Mouse (Mus musculus) spleen, embryonic (tissue): Measurements from ENCODE around the gene Zfp592.
"Not testable (repeated sequence)": the region's sequence is repeated elsewhere in the genome, so short reads cannot be mapped to it uniquely, and the experiment has no call there.

Source experiments
- CTCF ChIA-PET: fragments of 350-600 bp; sonication (Branson Sonifier 250); formaldehyde crosslinking; loops from one replicate; lab custom pipeline; 2022; lab: Charles Lee

The Zfp592 gene

DNA sequence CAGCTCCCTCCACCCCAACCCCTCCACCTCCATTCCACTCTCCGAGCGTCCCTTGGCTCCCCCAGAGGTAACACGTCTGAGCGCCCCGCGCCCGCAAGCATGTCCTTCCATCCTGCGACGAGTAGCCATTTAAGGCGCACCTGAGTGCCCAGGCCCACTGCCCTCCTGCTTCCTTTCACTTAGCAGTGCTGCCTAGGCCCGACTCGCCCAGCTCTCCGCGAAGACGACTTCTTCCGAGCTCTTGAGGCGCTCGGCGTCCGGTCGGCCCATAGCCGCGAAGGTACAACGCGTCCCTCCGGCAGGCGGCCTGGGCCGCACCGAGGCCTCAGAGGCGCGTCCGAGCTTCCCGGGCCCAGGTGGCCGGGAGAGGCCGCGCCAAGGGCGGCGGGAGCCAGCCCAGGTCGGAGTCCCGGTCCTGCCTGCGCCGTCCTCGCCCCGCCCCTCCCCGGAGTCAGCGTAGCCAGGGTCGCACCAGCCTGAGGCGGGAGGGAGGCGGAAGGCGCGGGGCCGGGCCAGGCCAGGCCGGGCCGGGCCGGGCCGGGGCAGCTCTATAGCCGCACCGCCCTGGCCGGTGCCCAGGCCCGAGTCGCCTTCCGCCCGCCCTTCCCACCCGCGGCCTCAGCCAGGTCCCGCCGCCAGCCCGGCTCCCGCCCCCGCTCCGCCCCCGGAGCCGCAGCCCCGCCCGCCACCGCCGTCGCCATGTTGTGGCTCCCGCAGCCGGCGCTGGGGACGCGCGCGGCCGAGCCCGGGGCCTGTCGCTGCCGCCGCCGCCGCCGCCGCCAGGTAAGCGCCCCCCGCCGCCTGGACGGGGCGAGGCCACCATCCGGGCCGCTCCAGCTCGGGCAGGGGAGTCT, at the start of gene Zfp592:
Zfp592 (plus strand) TSS at position 702 of the 854 bp plus-strand sequence.
- CTCF ChIA-PET: no interaction called here

GRCm38 (mm10) chr7:80947445-80948350, 45.8 kb upstream of the Zfp592 start, which contains the start of gene Sec11a:
TSS of gene Sec11a (minus strand) at chr7:80947780.
- CTCF ChIA-PET: interaction anchor here (0.6 to 0.7 kb wide), 4 partner anchors 61 to 233 kb away, joined by 4 to 10 read pairs (median 6); no protein-coding TSS in a partner anchor

DNA sequence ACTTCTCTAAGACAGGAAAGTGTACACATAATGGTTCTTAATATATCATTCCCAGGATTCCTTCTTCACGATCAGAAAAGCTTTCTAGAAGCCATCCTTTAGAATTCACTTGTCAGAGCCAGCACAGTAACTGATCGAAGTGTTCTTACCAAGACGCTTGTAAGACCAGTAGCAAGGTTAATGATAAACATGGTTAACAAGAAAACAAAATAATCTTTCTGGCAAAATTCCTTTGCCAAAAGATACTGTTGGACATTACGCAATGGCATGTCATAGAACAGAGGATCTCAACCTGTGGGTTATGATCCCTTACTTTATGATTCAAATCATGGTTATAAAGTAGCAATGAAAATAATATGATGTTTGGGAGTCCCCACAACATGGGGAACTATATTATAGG, 42.0 kb upstream of the Zfp592 start:
- CTCF ChIA-PET: no interaction called here

DNA sequence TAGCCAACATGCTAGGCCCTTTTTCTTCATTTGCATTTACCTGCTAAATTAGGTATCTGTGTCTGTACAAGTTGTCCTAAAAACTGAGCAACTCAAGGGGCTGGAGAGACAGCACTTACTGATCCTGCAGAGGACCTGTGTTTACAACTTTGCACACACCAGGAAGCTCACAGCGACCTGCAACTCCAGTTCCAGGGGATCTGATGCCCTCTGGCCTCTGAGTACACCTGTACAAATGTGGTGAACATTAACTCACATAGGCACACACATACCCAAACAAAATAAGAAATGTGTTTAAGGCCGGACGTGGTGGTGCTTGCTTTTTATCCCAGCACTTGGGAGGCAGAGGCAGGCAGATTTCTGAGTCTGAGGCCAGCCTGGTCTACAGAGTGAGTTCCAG, 41.3 kb upstream of the Zfp592 start:
- CTCF ChIA-PET: no interaction called here

- CTCF ChIA-PET: interaction anchor here (0.6 kb wide), 1 partner anchor 27 kb away, joined by 7 read pairs; no protein-coding TSS in a partner anchor
These were observed 39.2 kb upstream of the Zfp592 start for GRCm38 (mm10) chr7:80954251-80954650.

DNA sequence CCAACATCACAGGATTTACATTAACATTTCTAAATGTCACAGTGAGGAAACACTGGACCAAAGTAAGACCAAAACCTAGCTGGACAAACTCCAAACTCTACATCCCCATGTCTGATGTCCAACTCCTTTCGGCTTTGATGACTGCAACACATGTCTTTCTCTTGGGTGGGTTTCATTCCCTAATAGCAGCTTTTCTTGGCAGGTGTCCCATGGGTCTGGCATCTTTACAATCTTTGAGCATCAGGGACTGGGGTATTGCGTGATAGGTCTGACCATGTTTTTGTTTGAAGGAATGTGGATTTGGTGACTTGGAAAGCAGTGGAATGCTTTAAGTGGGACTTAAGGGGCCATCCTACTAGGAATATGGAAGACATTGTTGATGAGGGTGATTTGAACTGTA, 36.6 kb upstream of the Zfp592 start:
- CTCF ChIA-PET: no interaction called here

- CTCF ChIA-PET: no interaction called here
These were observed 34.5 kb upstream of the Zfp592 start for GRCm38 (mm10) chr7:80959003-80959402.

- CTCF ChIA-PET: no interaction called here
These were observed 30.7 kb upstream of the Zfp592 start for GRCm38 (mm10) chr7:80962799-80963198.

DNA sequence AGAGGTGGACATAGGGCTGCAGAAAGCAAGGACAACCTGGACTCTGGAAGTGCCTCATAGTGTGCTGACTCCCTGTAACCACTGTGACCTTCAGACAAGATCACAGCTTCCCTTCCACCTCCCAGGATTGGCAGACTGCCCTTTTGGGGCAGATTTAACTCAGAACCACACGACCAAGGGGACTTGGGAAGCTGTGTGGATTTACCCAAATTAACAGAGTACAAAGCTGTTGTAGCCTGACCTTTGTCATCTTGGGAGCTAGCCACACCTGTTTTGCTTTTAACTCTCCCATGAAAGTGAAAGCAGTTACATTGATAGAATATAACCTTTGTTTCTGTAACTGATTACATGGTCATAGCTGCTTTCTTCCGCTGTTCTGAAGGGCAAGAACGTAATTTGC, 22.6 kb upstream of the Zfp592 start:
- CTCF ChIA-PET: interaction anchor here (0.7 kb wide), 1 partner anchor 46 kb away, joined by 6 read pairs; no protein-coding TSS in a partner anchor

DNA sequence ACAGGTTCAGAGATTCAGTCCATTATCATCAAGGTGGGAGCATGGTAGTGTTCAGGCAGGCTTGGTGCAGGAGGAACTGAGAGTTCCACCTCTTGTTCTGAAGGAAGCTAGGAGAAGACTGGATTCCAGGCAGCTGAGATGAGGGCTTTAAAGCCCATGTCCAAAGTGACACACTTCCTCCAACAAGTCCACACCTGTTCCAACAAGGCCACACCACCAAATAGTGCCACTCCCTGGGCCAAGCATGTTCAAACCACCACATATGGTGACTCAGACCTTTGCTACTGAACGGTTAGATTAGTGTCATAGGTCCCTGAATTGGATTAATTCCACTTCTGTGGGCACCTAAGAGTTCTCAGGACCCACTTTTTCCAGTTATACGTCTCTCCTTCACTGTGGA, 22.1 kb upstream of the Zfp592 start:
- CTCF ChIA-PET: interaction anchor here (0.7 kb wide), 1 partner anchor 45 kb away, joined by 6 read pairs; no protein-coding TSS in a partner anchor

GRCm38 (mm10) chr7:80972082-80972481, 21.4 kb upstream of the Zfp592 start:
- CTCF ChIA-PET: interaction anchor here (0.5 kb wide), 1 partner anchor 32 kb away, joined by 3 read pairs; no protein-coding TSS in a partner anchor

DNA sequence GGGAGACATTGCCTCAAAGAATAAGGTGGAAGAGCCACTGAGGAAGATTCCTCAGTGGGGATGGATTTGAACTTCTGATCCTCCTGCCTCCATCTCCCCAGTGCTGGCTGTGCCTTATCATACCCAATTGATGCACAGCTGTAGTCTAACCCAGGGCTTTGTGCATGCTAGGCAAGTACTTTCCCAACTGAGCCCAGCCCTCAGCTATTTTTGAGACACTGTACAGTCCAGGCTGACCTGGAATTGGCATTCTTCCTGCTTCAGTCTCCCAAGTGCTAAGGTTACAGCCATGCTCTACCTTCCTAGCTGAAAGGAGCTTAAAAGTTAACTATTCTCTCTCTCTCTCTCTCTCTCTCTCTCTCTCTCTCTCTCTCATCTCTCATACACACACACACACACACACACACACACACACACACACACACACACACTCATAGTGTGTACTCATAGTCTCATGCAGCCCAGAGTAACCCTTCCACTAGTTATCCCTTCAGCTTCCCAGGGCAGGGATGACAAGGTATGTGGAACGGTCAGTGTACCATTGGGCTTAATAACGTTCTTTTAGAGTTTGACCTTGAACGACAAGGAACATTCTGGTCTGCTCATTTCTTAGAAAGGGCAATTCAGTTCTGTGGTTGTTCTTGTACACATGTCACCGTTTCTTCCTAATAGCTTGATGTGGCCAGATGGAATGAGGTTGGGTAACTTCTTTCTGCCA, 20.4 kb upstream of the Zfp592 start:
- CTCF ChIA-PET: not testable (repeated sequence)

GRCm38 (mm10) chr7:80973638-80974015, 19.9 kb upstream of the Zfp592 start:
- CTCF ChIA-PET: not testable (repeated sequence)

- CTCF ChIA-PET: no interaction called here
These were observed 12.9 kb upstream of the Zfp592 start for GRCm38 (mm10) chr7:80980566-80980965.

- CTCF ChIA-PET: no interaction called here
These were observed 6.9 kb upstream of the Zfp592 start for GRCm38 (mm10) chr7:80986458-80987187.

DNA sequence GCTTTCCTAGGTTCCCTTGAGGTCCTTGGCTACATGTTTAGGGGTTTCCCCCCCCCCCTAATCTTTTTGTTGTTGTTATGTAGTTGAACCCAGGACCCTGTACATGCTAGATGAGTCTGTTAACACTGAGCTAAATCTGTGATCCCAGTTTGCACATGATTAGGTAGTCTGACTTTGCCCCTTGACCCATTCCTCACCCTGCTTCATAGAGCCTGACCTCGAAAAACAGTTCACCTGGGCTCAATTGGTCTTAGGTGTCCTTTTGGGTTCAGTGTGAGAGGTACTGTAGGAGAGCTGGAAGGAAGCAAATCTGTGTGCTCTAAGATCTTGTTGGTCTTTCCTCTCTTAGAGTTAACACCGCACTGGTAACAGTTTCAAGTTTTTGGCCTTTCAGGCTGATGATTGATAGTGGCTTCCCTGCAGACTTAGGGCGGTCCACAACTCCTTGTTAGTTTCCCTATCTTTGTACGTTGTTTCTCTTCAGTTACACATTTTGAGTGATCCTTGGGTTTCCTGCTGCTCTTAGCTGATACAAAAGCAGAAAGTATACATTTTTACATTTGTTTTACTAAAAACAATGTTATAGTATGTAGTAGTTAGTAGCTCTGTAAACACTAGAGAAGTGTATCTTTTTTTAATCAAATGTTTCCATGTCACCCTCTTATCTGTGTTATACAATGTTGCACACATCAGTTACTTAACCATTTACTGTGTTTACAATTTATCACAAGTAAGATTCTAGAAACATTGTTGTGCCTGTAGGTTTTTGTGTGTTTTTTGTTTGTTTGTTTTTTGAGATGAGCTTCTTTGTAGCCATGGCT, 5.5 kb upstream of the Zfp592 start:
- CTCF ChIA-PET: interaction anchor here (0.6 to 1.4 kb wide), 2 partner anchors 20 to 133 kb away, joined by 4 to 5 read pairs; no protein-coding TSS in a partner anchor

DNA sequence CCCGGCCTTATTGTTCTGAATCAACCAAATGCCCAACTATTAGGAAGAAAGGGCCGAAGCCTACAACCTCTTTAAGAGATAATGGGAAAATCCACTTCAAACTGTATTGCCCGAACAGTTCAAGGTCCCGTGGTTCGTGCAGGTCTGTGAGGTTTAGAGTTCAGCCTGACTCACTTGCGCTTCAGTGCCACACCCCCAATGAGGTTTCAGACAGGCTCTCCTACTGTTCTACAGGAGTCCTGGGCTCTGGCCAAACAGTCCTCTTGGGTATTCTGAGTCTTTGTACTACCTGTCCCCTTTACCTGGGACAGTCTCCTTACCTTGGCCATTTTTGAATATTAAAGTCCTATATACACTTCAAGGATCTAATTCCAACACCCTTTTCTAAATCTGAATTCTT, 3.2 kb upstream of the Zfp592 start:
- CTCF ChIA-PET: interaction anchor here (0.6 kb wide), 1 partner anchor 305 kb away, joined by 3 read pairs; no protein-coding TSS in a partner anchor

GRCm38 (mm10) chr7:80991589-80991988, 1.9 kb upstream of the Zfp592 start:
- CTCF ChIA-PET: no interaction called here

DNA sequence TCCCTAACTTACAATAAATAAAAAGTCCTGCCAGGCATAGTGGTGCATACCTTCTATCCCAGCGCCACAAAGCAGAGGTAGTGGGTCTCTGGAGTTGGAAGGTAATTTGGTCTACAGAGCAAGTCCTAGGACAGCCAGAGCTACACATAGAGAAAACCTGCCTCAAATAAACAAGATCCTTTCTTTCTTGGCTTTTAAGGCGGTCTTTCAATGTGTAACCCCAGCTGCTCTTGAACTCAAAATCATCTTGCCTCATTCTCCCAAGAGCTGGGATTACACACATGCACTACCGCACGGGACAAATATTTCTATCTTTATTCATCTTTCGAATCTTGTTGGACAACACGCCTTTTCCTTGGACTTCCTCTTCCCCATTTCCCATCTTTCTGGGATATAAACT, 1.4 kb upstream of the Zfp592 start:
- CTCF ChIA-PET: interaction anchor here (0.6 kb wide), 1 partner anchor 239 kb away, joined by 3 read pairs; no protein-coding TSS in a partner anchor
